In the genomic region with DNA sequence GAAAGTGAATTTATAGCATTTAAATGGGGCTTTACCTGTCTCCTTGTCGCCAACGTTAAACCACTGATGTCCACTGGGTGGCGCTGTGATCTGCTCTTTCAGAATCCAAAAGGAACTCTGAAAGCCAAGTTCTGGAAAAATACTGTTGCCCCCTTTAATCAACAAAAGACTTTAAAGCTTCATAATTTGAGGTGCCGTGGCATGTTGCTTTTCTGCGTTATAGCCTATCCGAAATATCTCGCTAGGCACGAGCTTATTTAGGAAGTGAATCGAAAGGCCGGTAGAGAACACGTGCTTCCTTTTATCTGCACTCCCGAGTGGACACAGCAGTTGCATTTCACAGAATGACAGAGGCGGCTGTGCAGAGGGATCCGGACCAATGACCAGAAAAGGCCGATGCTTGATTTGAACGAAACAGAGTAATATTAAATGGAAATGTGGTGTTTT, we compare ENCODE assay signal across 8 mouse cellular contexts. TPM values are rescaled to one million over a fixed set of nuclear protein-coding genes. Genes with fewer than 3 reads are reported as not detected.
A peak's percentile ranks its signal among the peaks of the same experiment; 100 is the strongest.
DNase-seq lines count a peak whose midpoint lies in the region; ATAC-seq and TF ChIP-seq lines count a peak whose summit lies in the region.

No protein-coding gene starts in this region.

- peaks cover 40% of the 10 kb centered on the region for H3K27me3 ChIP-seq in embryonic facial prominence, embryonic 13.5 days

- no peak for ATAC-seq in embryonic facial prominence, embryonic 13.5 days (ENCODE audit: insufficient number of reproducible peaks, insufficient read depth, low FRiP score, low TSS enrichment, low read depth)

- peak; percentile 71 for DNase-seq in ES-E14 (ENCODE audit: low read depth, low spot score)
- peak; percentile 23 to 45 for DNase-seq in adrenal gland, postnatal 4 days (ENCODE audit: low spot score in 2 of 2)
- peak; percentile 71 to 85 for DNase-seq in heart, postnatal 10 days
- DNase-seq in layer of hippocampus, postnatal 10 days (ENCODE audit: low spot score in 2 of 2): peak; percentile 83 to 86
- peak; percentile 83 for DNase-seq in lung, postnatal 14 days
- DNase-seq in retina, postnatal 7 days (ENCODE audit: low read depth, low spot score): peak; percentile 61
- DNase-seq in yolk sac, embryonic 10.5 days (ENCODE audit: low spot score): peak; percentile 56

- no peaks in the 10 kb centered on the region for H3K9me3 ChIP-seq in ES-E14 (ENCODE audit: control insufficient read depth, insufficient read depth, low read depth, low read length)
- no peaks in the 10 kb centered on the region for H3K9me3 ChIP-seq in embryonic facial prominence, embryonic 13.5 days

- intact Hi-C loops in heart, postnatal 10 days (cut with DNase I): loop anchor here (2.0 to 5.0 kb wide), 3 partner anchors 38 to 320 kb away; no protein-coding TSS in a partner anchor

- H3K4me3 ChIP-seq in ES-E14 (ENCODE audit: insufficient read depth in 1 of 2, low read depth in 1 of 2, low read length in 2 of 2, poor library complexity in 1 of 2, severe bottlenecking in 1 of 2): no peak overlapping the region
- H3K4me3 ChIP-seq in embryonic facial prominence, embryonic 13.5 days: peak overlapping the region; percentile 28

- H3K4me2 ChIP-seq in embryonic facial prominence, embryonic 13.5 days: peak overlapping the region; percentile 57

- H3K9ac ChIP-seq in ES-E14 (ENCODE audit: insufficient read depth, low read depth, low read length, poor library complexity, severe bottlenecking): no peak overlapping the region
- no peak overlapping the region for H3K9ac ChIP-seq in embryonic facial prominence, embryonic 13.5 days

- H3K36me3 ChIP-seq in ES-E14 (ENCODE audit: control insufficient read depth, insufficient read depth, low read length, poor library complexity, severe bottlenecking): no peaks in the 10 kb centered on the region
- no peaks in the 10 kb centered on the region for H3K36me3 ChIP-seq in embryonic facial prominence, embryonic 13.5 days

- 12% methylated on average over 16 of the region's 16 CpGs for WGBS in embryonic facial prominence, embryonic 13.5 days

- in situ Hi-C loops in ES-E14 (cut with MboI; ENCODE audit: low sequenced_read_pairs in 2 of 2, unreplicated experiment in 2 of 2): no loop called here

- peaks cover 5 to 7% of the 10 kb centered on the region in 2 experiments; a peak in 2 of 4 replicates for H3K4me1 ChIP-seq in ES-E14 (ENCODE audit: control insufficient read depth in 2 of 2, insufficient read depth in 2 of 2, low read length in 2 of 2, poor library complexity in 1 of 2)
- peaks cover 42% of the 10 kb centered on the region for H3K4me1 ChIP-seq in embryonic facial prominence, embryonic 13.5 days

- H3K27ac ChIP-seq in ES-E14 (ENCODE audit: insufficient read depth, low read depth, low read length, poor library complexity, severe bottlenecking): no peak overlapping the region
- H3K27ac ChIP-seq in embryonic facial prominence, embryonic 13.5 days: no peak overlapping the region

TF ChIP-seq in ES-E14, 5 proteins besides CTCF, POLR2A, EP300 and RAD21:
- peak; percentile 79 for TF ChIP-seq ZC3H11A (IDR thresholded peaks at IDR 0.05; ENCODE audit: borderline replicate concordance, low read depth, low read length)
- no peak for TF ChIP-seq MAFK (IDR thresholded peaks at IDR 0.05; ENCODE audit: insufficient read depth, low read depth, low read length)

RNA-seq across cellular contexts. Expression of a gene that starts 54.7 kb away (rescaled TPM):
- total RNA-seq in ES-E14 (2012; rRNA removed): 39.5 and 44.2 TPM in 2 replicates
- 10 to 100 TPM; 26.1 to 28.5 TPM for total RNA-seq in adrenal gland, postnatal 4 days (2021)
- polyA plus RNA-seq in embryonic facial prominence, embryonic 13.5 days (2015; fragmentation: Nextera tagmentation; extraction: Ambion mirVana): 78.0 and 79.4 TPM in 2 replicates
- 1 to 10 TPM; 7.8 to 8.1 TPM for total RNA-seq in heart, postnatal 10 days (2021)
- total RNA-seq in layer of hippocampus, postnatal 10 days (2021): 1 to 10 TPM; 3.6 to 4.2 TPM

Comparison
In these comparisons a context has a peak if more than half of its experiments do, and no peak if none do; other contexts are left out.
1. DNase-seq: peak in every context shown above with its lines; median percentile 84 in layer of hippocampus, postnatal 10 days; 83 in lung, postnatal 14 days; 78 in heart, postnatal 10 days; 71 in ES-E14; 61 in retina, postnatal 7 days; 56 in yolk sac, embryonic 10.5 days; 34 in adrenal gland, postnatal 4 days.